Mouse (Mus musculus): ENCODE data around the gene Lclat1.
"Not testable (repeated sequence)": the region's sequence is repeated elsewhere in the genome, so short reads cannot be mapped to it uniquely, and the experiment has no call there.

The Lclat1 gene

GRCm38 (mm10) chr17:73246926-73247325 is 139.1 kb downstream of the Lclat1 start:
- no peak for DNase-seq

GRCm38 (mm10) chr17:73247758-73248157 is 140.0 kb downstream of the Lclat1 start:
- no peak for DNase-seq

GRCm38 (mm10) chr17:73250488-73251141 is 142.8 kb downstream of the Lclat1 start:
- no peak for DNase-seq

DNA sequence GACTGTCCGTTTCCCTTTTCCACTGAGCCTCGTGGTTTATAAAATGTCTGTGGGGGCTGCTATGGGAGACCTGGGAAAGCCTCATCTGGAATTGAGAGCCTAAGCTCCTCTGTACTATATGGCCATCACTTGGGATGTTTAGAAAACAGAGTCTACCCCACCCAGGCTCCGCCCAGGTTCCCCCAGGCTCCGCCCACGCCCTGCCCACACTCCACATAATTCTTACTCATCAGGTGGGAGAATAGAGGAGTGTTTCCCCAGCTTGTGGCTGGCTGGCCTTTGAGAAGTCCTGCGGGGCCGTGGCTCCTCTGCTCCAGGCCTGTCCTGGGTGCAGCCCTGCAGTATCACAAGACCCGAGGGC is 143.3 kb downstream of the Lclat1 start:
- no peak for DNase-seq

DNA sequence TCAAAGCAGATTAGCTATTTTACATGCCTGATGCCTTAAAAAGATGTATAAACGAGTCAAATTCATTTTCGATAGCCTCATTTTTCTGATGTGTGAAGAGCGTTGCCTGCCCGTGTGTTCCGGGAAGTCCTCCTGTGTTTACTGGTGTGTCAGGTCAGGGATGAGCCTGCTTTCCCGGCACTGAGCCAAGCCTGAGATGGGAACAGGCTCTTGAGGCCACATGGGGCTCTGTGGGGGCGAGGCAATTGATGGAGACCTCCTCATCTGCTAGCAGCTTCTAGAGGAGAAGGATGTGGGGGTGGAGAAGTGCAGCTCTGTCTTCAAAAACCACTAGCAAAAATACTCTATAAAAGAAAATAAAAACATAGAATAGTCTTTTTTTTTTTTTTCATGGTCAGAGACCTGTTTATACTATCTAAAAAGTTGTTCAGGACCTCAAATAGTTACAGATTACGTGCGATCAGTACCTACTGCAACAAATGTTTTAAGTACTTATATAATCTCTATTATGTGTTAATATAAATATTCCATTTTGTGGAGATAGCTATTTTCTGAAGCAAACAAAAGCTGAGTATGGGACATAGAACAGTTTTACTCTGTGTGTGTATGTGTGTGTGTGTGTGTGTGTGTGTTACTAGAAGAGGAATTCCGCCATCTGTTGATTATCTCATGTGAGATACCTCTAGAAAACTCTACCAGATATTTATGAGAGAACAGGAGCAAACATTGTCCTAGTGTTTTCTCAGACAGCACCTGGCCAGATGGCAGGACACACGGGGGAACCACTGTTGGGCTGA is 144.2 kb downstream of the Lclat1 start:
- DNase-seq, result no peak

DNA sequence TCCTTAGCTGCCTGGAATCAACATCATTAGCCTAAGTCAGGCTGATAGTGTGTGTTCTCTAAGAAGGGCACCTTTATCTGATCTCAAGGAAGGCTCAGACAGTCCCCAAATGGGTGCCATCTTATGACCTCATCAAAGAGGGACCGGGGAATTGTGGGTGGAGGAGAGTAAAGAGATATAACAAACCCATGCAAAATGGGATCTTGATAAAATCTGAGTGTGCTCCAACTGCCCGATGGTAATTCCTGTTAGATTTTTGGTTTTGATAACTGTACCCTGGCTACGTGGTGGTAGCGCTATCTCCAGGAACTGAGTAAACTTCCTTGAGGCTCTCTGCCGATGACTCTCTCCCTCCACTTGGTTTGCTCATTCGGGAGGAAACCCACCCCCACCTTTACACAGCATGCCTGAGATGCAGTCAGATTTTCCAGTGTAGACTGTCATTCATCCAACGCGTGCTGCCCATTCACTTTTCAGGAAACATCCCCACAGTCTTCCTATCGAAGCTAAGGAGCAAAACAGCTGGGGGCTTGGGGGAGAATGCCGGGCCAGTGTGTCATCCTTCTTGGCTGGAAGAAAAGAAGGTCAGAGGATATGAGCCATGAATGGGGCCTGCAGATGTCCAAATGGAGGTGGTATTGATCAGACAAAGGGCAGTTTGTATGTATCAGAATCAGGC is 145.6 kb downstream of the Lclat1 start:
- DNase-seq, result no peak

- no peak for DNase-seq
Observed at GRCm38 (mm10) chr17:73255801-73256200, 148.0 kb downstream of the Lclat1 start.

DNA sequence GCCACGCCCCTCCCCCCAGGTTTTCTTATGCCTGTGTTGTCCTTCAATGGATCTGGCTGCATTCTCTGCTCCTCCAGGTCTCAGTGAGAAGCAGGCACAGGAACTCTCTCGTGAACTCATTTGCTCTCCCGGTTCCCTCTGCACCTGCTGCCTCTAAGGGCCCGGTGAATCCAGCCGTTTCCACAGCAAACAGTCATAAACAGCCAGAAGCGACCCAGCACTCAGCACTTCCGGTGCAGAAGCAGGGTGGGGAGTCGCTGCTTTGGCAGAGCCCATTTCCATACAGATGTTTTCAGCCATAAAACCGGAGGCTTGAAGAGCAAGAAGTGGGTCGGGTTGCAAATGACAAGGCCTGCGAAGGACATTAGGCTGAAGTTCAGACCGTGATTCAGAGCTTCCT is 150.8 kb downstream of the Lclat1 start:
- DNase-seq, result no peak

GRCm38 (mm10) chr17:73259258-73259657 is 151.5 kb downstream of the Lclat1 start:
- not testable (repeated sequence) for DNase-seq

DNA sequence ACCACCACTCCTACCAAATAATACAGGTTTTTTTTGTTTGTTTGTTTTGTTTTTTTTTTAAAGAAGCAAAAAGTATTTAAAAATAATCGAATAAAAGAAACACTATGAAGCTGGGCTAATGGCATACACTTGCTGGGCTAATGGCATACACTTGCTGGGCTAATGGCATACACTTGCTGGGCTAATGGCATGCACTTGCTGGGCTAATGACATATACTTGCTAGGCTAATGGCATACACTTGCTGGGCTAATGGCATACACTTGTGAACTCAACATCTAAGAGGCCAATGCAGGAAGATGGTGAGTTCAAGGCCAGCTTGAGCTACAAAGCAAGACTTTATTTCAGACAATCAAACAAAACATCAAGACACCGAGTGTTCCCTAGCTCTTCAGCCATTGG is 154.8 kb downstream of the Lclat1 start:
- DNase-seq, result no peak

DNA sequence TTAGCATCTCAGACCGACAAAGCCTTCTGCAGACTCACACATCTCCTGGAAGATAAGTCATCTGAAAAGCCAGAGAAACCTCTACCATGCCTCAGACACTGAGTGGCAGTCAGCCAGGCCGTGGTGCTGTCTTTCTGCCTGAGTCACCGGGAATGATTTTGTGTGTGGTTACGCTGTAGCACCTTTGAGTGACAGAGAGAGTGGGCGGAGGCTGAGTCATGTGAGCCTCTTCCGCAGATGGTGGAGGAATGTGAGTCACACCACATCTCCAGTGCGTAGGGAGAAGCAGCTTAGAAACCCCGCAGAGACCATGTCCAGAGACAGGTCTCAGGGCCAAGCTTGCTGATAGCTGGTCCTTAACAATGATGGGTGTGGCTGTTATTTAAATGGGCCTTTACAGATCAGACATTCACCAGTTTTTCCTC is 155.3 kb downstream of the Lclat1 start:
- DNase-seq, result no peak

DNA sequence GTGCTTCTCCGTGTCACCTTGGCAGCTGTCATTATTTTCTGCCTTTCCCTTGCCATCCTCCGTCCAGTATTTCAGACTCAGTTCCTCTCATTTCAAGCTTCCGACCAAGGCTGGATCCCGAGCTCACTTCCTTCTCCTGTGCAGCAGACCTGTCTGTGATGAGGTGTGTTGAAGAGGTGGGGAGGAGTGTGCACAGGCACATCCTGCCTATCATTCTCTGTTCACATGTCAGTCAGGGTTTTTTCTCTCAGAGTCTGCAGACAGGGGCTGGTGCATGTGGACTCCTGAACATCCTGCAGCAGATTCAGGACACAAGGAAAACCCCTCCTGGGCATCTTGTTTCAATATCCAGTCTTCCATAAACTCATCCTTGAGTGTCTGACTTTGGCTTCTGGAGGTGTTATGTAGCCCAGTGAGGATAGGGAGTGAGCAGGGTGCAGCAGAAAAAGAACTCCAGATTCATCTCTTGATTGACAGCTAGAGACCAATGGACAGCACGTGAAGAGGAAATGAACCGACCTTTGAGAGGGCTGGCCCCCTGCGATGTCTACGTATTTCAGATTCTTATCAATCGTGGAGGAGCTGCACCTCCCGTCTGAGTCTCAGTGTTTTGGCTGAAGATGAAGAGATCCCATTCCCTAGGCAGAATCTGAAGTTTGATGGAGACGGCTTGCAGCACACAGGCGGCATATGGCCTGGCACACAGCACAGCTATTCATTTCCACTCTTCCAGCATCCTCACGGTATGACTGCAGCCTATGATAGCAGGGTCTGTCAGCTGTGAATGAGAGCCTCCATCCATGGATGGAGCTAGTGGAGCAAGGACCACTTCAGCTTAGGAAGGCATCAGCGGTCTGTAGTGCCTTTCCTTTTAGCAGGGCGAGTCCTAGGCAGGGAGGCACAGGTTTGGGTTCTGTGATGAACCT is 163.3 kb downstream of the Lclat1 start:
- DNase-seq, result no peak

- DNase-seq, result no peak
Observed at GRCm38 (mm10) chr17:73271797-73272600, 164.2 kb downstream of the Lclat1 start.

GRCm38 (mm10) chr17:73273809-73274208 is 166.0 kb downstream of the Lclat1 start:
- DNase-seq, result no peak

- DNase-seq, result no peak
Observed at GRCm38 (mm10) chr17:73275066-73275465, 167.3 kb downstream of the Lclat1 start.

DNA sequence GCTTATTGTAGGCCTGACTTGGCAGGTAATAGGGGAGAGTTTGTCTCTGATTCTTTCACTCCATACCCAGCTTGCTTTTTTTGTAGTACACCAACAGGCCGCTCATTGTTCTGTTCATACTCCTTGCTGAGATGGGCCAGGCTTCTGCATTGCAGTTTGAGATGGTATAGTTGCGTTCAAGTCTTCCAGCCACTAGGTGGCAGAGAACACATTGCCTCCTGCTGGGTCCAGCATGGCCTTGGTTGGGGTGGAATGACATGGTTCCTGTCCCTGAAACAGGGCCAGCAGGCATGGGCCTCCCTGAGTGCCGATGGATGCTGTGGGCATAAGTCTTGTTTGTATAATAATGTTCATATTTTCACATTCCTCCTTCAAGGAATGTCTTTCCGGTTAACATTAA is 170.0 kb downstream of the Lclat1 start:
- DNase-seq, result no peak

DNA sequence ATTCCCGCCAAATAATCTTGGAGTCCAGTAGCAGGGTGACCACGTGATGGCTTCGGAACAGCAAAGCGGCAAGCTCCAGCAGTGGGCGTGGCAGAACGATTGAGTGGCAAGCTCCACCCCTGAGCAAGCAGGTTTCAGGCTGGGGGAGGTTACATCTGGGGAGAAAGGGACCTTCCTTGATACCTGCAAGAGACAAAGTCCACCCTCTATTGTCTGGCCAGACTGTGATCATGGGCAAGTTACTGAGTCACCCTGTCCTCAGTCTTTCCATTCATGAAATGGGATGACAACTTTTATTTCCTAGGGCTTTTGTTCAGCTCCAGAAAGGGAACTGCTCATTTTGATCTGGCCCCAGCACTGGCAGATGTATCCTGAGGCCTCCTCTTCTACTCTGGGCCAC is 174.9 kb downstream of the Lclat1 start:
- not testable (repeated sequence) for DNase-seq

- no peak for DNase-seq
Observed at GRCm38 (mm10) chr17:73284301-73284700, 176.5 kb downstream of the Lclat1 start.
